ENCODE assay signal across 15 mouse cellular contexts in genomic region chr17:80885706-80886105, GRCm38 (mm10). TPM values are rescaled to one million over a fixed set of nuclear protein-coding genes. Genes with fewer than 3 reads are reported as not detected.
DNase-seq lines count a peak whose midpoint lies in the region; ATAC-seq lines count a peak whose summit lies in the region.
"Had no signal": no experiment of that assay in that cellular context is flagged by ENCODE, and none has a peak within 500 bp of the region (broad histone marks: within the 10 kb centered on the region; RNA-seq: fewer than 3 reads in every experiment).

No protein-coding gene starts in this region.

- no peak overlapping the region for H3K4me2 ChIP-seq in heart, embryonic 15.5 days
- H3K4me2 ChIP-seq in heart, embryonic 11.5 days = no peak overlapping the region
- no peak overlapping the region for H3K4me2 ChIP-seq in midbrain, embryonic 16.5 days (ENCODE audit: low read length)
- H3K4me2 ChIP-seq in stomach, embryonic 15.5 days = no peak overlapping the region
- H3K4me2 ChIP-seq: forebrain, embryonic 13.5 days had no signal

- DNase-seq in midbrain, embryonic 10.5 days (ENCODE audit: low spot score) = no peak
- DNase-seq in limb, embryonic 10.5 days (ENCODE audit: low spot score) = peak; percentile 42
- no peak for DNase-seq in thymus, postnatal 14 days
- DNase-seq in adrenal gland, adult (ENCODE audit: inconsistent age in 2 of 2, low spot score in 1 of 2) = no peak
- DNase-seq: adrenal gland, postnatal 10 days; gastrocnemius, postnatal 14 days; kidney, postnatal 14 days; lung, adult 18-20 months; right cerebral cortex, postnatal 25 days had no signal

- H3K9ac ChIP-seq in heart, embryonic 15.5 days = no peak overlapping the region
- no peak overlapping the region for H3K9ac ChIP-seq in heart, embryonic 11.5 days (ENCODE audit: low read depth, low read length)
- H3K9ac ChIP-seq in midbrain, embryonic 16.5 days (ENCODE audit: low read depth, low read length) = no peak overlapping the region
- no peak overlapping the region for H3K9ac ChIP-seq in stomach, embryonic 15.5 days
- H3K9ac ChIP-seq: forebrain, embryonic 13.5 days had no signal

- H3K4me1 ChIP-seq in heart, embryonic 15.5 days (replicated peaks) = peaks cover 25% of the 10 kb centered on the region
- H3K4me1 ChIP-seq in heart, embryonic 11.5 days (ENCODE audit: control insufficient read depth, insufficient read depth, low read length) = peaks cover 21% of the 10 kb centered on the region
- H3K4me1 ChIP-seq in midbrain, embryonic 10.5 days = peaks cover 21% of the 10 kb centered on the region
- peaks cover 15% of the 10 kb centered on the region for H3K4me1 ChIP-seq in midbrain, embryonic 16.5 days (ENCODE audit: control insufficient read depth, insufficient read depth, low read length)
- peaks cover 54% of the 10 kb centered on the region for H3K4me1 ChIP-seq in limb, embryonic 10.5 days
- H3K4me1 ChIP-seq in stomach, embryonic 15.5 days = 0 out of 2 replicates have a peak, but pooled peaks cover 7% of the 10 kb centered on the region

- no peak overlapping the region for H3K4me3 ChIP-seq in heart, embryonic 15.5 days
- no peak overlapping the region for H3K4me3 ChIP-seq in heart, embryonic 11.5 days (ENCODE audit: low read depth, low read length)
- no peak overlapping the region for H3K4me3 ChIP-seq in midbrain, embryonic 10.5 days
- H3K4me3 ChIP-seq in midbrain, embryonic 16.5 days (ENCODE audit: low read depth, low read length) = no peak overlapping the region
- H3K4me3 ChIP-seq in limb, embryonic 10.5 days = no peak overlapping the region
- no peak overlapping the region for H3K4me3 ChIP-seq in stomach, embryonic 15.5 days (replicated peaks)
- H3K4me3 ChIP-seq: forebrain, embryonic 13.5 days had no signal

- H3K36me3 ChIP-seq in heart, embryonic 15.5 days = no peaks in the 10 kb centered on the region
- H3K36me3 ChIP-seq in heart, embryonic 11.5 days (ENCODE audit: control insufficient read depth, insufficient read depth, low read length) = no peaks in the 10 kb centered on the region
- no peaks in the 10 kb centered on the region for H3K36me3 ChIP-seq in midbrain, embryonic 10.5 days
- no peaks in the 10 kb centered on the region for H3K36me3 ChIP-seq in midbrain, embryonic 16.5 days (ENCODE audit: control insufficient read depth, insufficient read depth, low read length)
- no peaks in the 10 kb centered on the region for H3K36me3 ChIP-seq in limb, embryonic 10.5 days
- no peaks in the 10 kb centered on the region for H3K36me3 ChIP-seq in stomach, embryonic 15.5 days

- peak overlapping the region; percentile 4; the same call in 1 of the 2 replicates for H3K27ac ChIP-seq in heart, embryonic 15.5 days
- no peak overlapping the region for H3K27ac ChIP-seq in heart, embryonic 11.5 days (ENCODE audit: low read depth, low read length)
- 0 out of 2 replicates have a peak overlapping the region, but pooled peaks have one; percentile 17 for H3K27ac ChIP-seq in midbrain, embryonic 10.5 days (replicated peaks)
- no peak overlapping the region for H3K27ac ChIP-seq in midbrain, embryonic 16.5 days (ENCODE audit: low read length)
- H3K27ac ChIP-seq in limb, embryonic 10.5 days = peak overlapping the region; percentile 87
- peak overlapping the region; percentile 54 for H3K27ac ChIP-seq in stomach, embryonic 15.5 days
- H3K27ac ChIP-seq: forebrain, embryonic 13.5 days had no signal

- 86% methylated on average over 9 of the region's 9 CpGs for WGBS in heart, embryonic 15.5 days
- WGBS in heart, embryonic 11.5 days (ENCODE audit: insufficient replicate concordance) = 72% methylated on average over 9 of the region's 9 CpGs
- 87% methylated on average over 9 of the region's 9 CpGs for WGBS in midbrain, embryonic 10.5 days
- 82% methylated on average over 9 of the region's 9 CpGs for WGBS in midbrain, embryonic 16.5 days
- WGBS in limb, embryonic 10.5 days = 80% methylated on average over 9 of the region's 9 CpGs
- WGBS in stomach, embryonic 15.5 days = 66% methylated on average over 9 of the region's 9 CpGs

- no peaks in the 10 kb centered on the region for H3K9me3 ChIP-seq in heart, embryonic 15.5 days (replicated peaks)
- no peaks in the 10 kb centered on the region for H3K9me3 ChIP-seq in heart, embryonic 11.5 days (replicated peaks; ENCODE audit: control insufficient read depth, low read length)
- no peaks in the 10 kb centered on the region for H3K9me3 ChIP-seq in midbrain, embryonic 10.5 days (replicated peaks)
- no peaks in the 10 kb centered on the region for H3K9me3 ChIP-seq in midbrain, embryonic 16.5 days (replicated peaks; ENCODE audit: control insufficient read depth, low read length, poor library complexity, severe bottlenecking)
- H3K9me3 ChIP-seq in limb, embryonic 10.5 days (replicated peaks) = no peaks in the 10 kb centered on the region
- no peaks in the 10 kb centered on the region for H3K9me3 ChIP-seq in stomach, embryonic 15.5 days
- H3K9me3 ChIP-seq: forebrain, embryonic 13.5 days had no signal

- no peak for ATAC-seq in heart, embryonic 15.5 days (replicated peaks; ENCODE audit: insufficient number of reproducible peaks, insufficient read depth, low FRiP score, low read depth)
- no peak for ATAC-seq in heart, embryonic 11.5 days (replicated peaks; ENCODE audit: insufficient number of reproducible peaks, low FRiP score, low TSS enrichment)
- ATAC-seq in midbrain, embryonic 16.5 days = no peak
- ATAC-seq in stomach, embryonic 15.5 days (ENCODE audit: insufficient read depth, low FRiP score, low read depth) = no peak
- ATAC-seq: forebrain, embryonic 13.5 days had no signal

- H3K27me3 ChIP-seq in heart, embryonic 15.5 days = no peaks in the 10 kb centered on the region
- H3K27me3 ChIP-seq in heart, embryonic 11.5 days (ENCODE audit: control insufficient read depth, insufficient read depth, low read length) = no peaks in the 10 kb centered on the region
- no peaks in the 10 kb centered on the region for H3K27me3 ChIP-seq in midbrain, embryonic 10.5 days (ENCODE audit: low read depth, poor library complexity, severe bottlenecking)
- no peaks in the 10 kb centered on the region for H3K27me3 ChIP-seq in midbrain, embryonic 16.5 days (ENCODE audit: control insufficient read depth, insufficient read depth, low read depth, low read length)
- H3K27me3 ChIP-seq in limb, embryonic 10.5 days (ENCODE audit: low read depth, poor library complexity, severe bottlenecking) = no peaks in the 10 kb centered on the region
- no peaks in the 10 kb centered on the region for H3K27me3 ChIP-seq in stomach, embryonic 15.5 days (replicated peaks)
- H3K27me3 ChIP-seq: CH12.LX; forebrain, embryonic 13.5 days had no signal

RNA-seq across cellular contexts. Expression of gene Tmem178, which starts 58.7 kb away (rescaled TPM):
- 5.5 TPM in 2 replicates for polyA plus RNA-seq in heart, embryonic 15.5 days (2015; fragmentation: Nextera tagmentation; extraction: Ambion mirVana)
- polyA plus RNA-seq in heart, embryonic 11.5 days (2014; fragmentation: Nextera tagmentation; extraction: Ambion mirVana) = 6.0 and 7.0 TPM in 2 replicates
- 6.4 and 8.6 TPM in 2 replicates for polyA plus RNA-seq in midbrain, embryonic 10.5 days (2016; fragmentation: Nextera tagmentation; extraction: Ambion mirVana)
- polyA plus RNA-seq in midbrain, embryonic 16.5 days (2015; fragmentation: Nextera tagmentation; extraction: Ambion mirVana) = 20.8 and 23.9 TPM in 2 replicates
- polyA plus RNA-seq in limb, embryonic 10.5 days (2016; fragmentation: Nextera tagmentation; extraction: Ambion mirVana) = 3.1 and 5.5 TPM in 2 replicates
- polyA plus RNA-seq in stomach, embryonic 15.5 days (2015; fragmentation: Nextera tagmentation; extraction: Ambion mirVana) = 3.5 and 4.2 TPM in 2 replicates

Comparison
In these comparisons a context has a peak if more than half of its experiments do, and no peak if none do; other contexts are left out.
1. H3K27ac ChIP-seq: peak in heart, embryonic 15.5 days (single experiment), midbrain, embryonic 10.5 days (single experiment), limb, embryonic 10.5 days (single experiment) and stomach, embryonic 15.5 days (single experiment); none in heart, embryonic 11.5 days (single experiment) and midbrain, embryonic 16.5 days (single experiment).